Comparison of ENCODE assay signal across 27 mouse cellular contexts in genomic region chr1:11959421-11960206, GRCm38 (mm10).
A peak's percentile ranks its signal among the peaks of the same experiment; 100 is the strongest.
DNase-seq lines count a peak whose midpoint lies in the region; ATAC-seq and TF ChIP-seq lines count a peak whose summit lies in the region.
"Had no signal": no experiment of that assay in that cellular context is flagged by ENCODE, and none has a peak within 500 bp of the region (broad histone marks: within the 10 kb centered on the region; RNA-seq: fewer than 3 reads in every experiment).

No protein-coding gene starts in this region.

- TF ChIP-seq CTCF in kidney, postnatal 0 days (IDR thresholded peaks at IDR 0.05; ENCODE audit: low read depth) = no peak
- no peak for TF ChIP-seq CTCF in kidney, adult 2 months (conservative IDR thresholded peaks at IDR 0.05; ENCODE audit: insufficient read depth, insufficient read length, low read depth, low read length)
- TF ChIP-seq CTCF in lung, adult 2 months (IDR thresholded peaks at IDR 0.05; ENCODE audit: insufficient read depth, low read length) = no peak

- intact Hi-C loops in heart, postnatal 10 days (cut with DNase I) = no loop called here

- no peaks in the 10 kb centered on the region for H3K36me3 ChIP-seq in kidney, postnatal 0 days (ENCODE audit: insufficient read depth, low read length)
- no peaks in the 10 kb centered on the region for H3K36me3 ChIP-seq in kidney, adult 2 months (ENCODE audit: control insufficient read depth, insufficient read depth, low read length)
- no peaks in the 10 kb centered on the region for H3K36me3 ChIP-seq in lung, embryonic 16.5 days (ENCODE audit: control insufficient read depth, insufficient read depth, low read length)
- no peaks in the 10 kb centered on the region for H3K36me3 ChIP-seq in intestine, embryonic 16.5 days (ENCODE audit: control insufficient read depth, insufficient read depth, low read length)
- H3K36me3 ChIP-seq: embryonic facial prominence, embryonic 12.5 days; forebrain, embryonic 10.5 days; forebrain, embryonic 15.5 days; hindbrain, embryonic 13.5 days; liver, embryonic 12.5 days had no signal

- H3K4me2 ChIP-seq in kidney, postnatal 0 days (ENCODE audit: low read length) = no peak overlapping the region
- H3K4me2 ChIP-seq in lung, embryonic 16.5 days (ENCODE audit: low read depth, low read length) = no peak overlapping the region
- no peak overlapping the region for H3K4me2 ChIP-seq in intestine, embryonic 16.5 days (ENCODE audit: low read depth, low read length)
- H3K4me2 ChIP-seq: embryonic facial prominence, embryonic 12.5 days; forebrain, embryonic 15.5 days; hindbrain, embryonic 13.5 days; liver, embryonic 12.5 days; midbrain, embryonic 11.5 days had no signal

- ATAC-seq in kidney, postnatal 0 days (replicated peaks; ENCODE audit: low FRiP score, low read depth) = no peak; the same call in 1 of the 2 replicates
- peak; percentile 88 for ATAC-seq in lung, embryonic 16.5 days (ENCODE audit: low read depth)
- peak; percentile 48; the same call in 1 of the 2 replicates for ATAC-seq in intestine, embryonic 16.5 days
- ATAC-seq in granulocyte monocyte progenitor cell, adult 5-6 weeks (replicated peaks; ENCODE audit: poor library complexity, severe bottlenecking) = no peak
- ATAC-seq: CD4-positive, CD25-positive, alpha-beta regulatory T cell, adult 4 months; forebrain, embryonic 15.5 days; liver, embryonic 12.5 days; liver, postnatal 0 days; midbrain, embryonic 16.5 days had no signal

- no peak overlapping the region for H3K27ac ChIP-seq in kidney, postnatal 0 days
- H3K27ac ChIP-seq in kidney, adult 2 months (ENCODE audit: insufficient read depth, low read depth, low read length) = no peak overlapping the region
- H3K27ac ChIP-seq in lung, embryonic 16.5 days (ENCODE audit: low read length) = peak overlapping the region; percentile 43; the same call in 1 of the 2 replicates
- no peak overlapping the region; the same call in 1 of the 2 replicates for H3K27ac ChIP-seq in intestine, embryonic 16.5 days (ENCODE audit: low read length)
- H3K27ac ChIP-seq: embryonic facial prominence, embryonic 12.5 days; forebrain, embryonic 10.5 days; forebrain, embryonic 15.5 days; hindbrain, embryonic 13.5 days; liver, embryonic 12.5 days had no signal

- no peak overlapping the region for H3K9ac ChIP-seq in kidney, postnatal 0 days (ENCODE audit: low read depth, low read length)
- no peak overlapping the region for H3K9ac ChIP-seq in lung, embryonic 16.5 days (ENCODE audit: low read length)
- H3K9ac ChIP-seq in intestine, embryonic 16.5 days (ENCODE audit: low read depth, low read length) = no peak overlapping the region
- H3K9ac ChIP-seq: embryonic facial prominence, embryonic 12.5 days; forebrain, embryonic 15.5 days; hindbrain, embryonic 13.5 days; liver, embryonic 12.5 days; liver, postnatal 0 days had no signal

- DNase-seq in heart, postnatal 10 days = peak; percentile 8 to 11
- DNase-seq in heart, adult 11 months = no peak
- peak; percentile 75 for DNase-seq in kidney, postnatal 0 days (ENCODE audit: low spot score)
- DNase-seq in kidney, adult 2 months = no peak
- DNase-seq in lung, adult 2 months = no peak
- DNase-seq: adrenal gland, postnatal 14 days; cerebellum, adult 11 months; cerebellum, adult 9-10 months; cerebellum, postnatal 36 days; gastrocnemius, postnatal 25 days; heart, postnatal 4 days; layer of hippocampus, postnatal 36 days; left cerebral cortex, postnatal 4 days; liver, postnatal 0 days; right cerebral cortex, postnatal 25 days; thymus, adult 2 months had no signal

- no peaks in the 10 kb centered on the region for H3K9me3 ChIP-seq in kidney, postnatal 0 days (replicated peaks; ENCODE audit: low read length)
- no peaks in the 10 kb centered on the region for H3K9me3 ChIP-seq in lung, embryonic 16.5 days (ENCODE audit: control insufficient read depth, low read length)
- no peaks in the 10 kb centered on the region for H3K9me3 ChIP-seq in intestine, embryonic 16.5 days (ENCODE audit: control insufficient read depth, low read length)
- H3K9me3 ChIP-seq: embryonic facial prominence, embryonic 12.5 days; forebrain, embryonic 10.5 days; forebrain, embryonic 15.5 days; hindbrain, embryonic 13.5 days; liver, embryonic 12.5 days had no signal

- no peak for TF ChIP-seq POLR2A in kidney, adult 2 months (IDR thresholded peaks at IDR 0.05; ENCODE audit: low read depth, low read length)
- TF ChIP-seq POLR2A in lung, adult 2 months (IDR thresholded peaks at IDR 0.05; ENCODE audit: borderline replicate concordance, extremely low read depth, low read depth, low read length) = no peak

- no peaks in the 10 kb centered on the region for H3K4me1 ChIP-seq in kidney, postnatal 0 days (replicated peaks; ENCODE audit: insufficient read depth, low read length)
- H3K4me1 ChIP-seq in kidney, adult 2 months (ENCODE audit: control insufficient read depth, insufficient read depth, low read length) = no peaks in the 10 kb centered on the region
- no peaks in the 10 kb centered on the region for H3K4me1 ChIP-seq in lung, embryonic 16.5 days (replicated peaks; ENCODE audit: control insufficient read depth, insufficient read depth, low read length)
- H3K4me1 ChIP-seq in lung, adult 2 months (ENCODE audit: control insufficient read depth, insufficient read depth, low read length) = no peaks in the 10 kb centered on the region
- H3K4me1 ChIP-seq in intestine, embryonic 16.5 days (ENCODE audit: control insufficient read depth, insufficient read depth, low read length) = no peaks in the 10 kb centered on the region
- H3K4me1 ChIP-seq: embryonic facial prominence, embryonic 12.5 days; forebrain, embryonic 10.5 days; forebrain, embryonic 15.5 days; hindbrain, embryonic 13.5 days; liver, embryonic 12.5 days had no signal

- H3K4me3 ChIP-seq in kidney, postnatal 0 days (replicated peaks; ENCODE audit: low read depth, low read length) = no peak overlapping the region
- H3K4me3 ChIP-seq in kidney, adult 2 months (ENCODE audit: insufficient read depth, low read depth, low read length) = no peak overlapping the region
- H3K4me3 ChIP-seq in lung, embryonic 16.5 days (ENCODE audit: low read length) = no peak overlapping the region
- no peak overlapping the region for H3K4me3 ChIP-seq in lung, adult 2 months (replicated peaks; ENCODE audit: extremely low read depth, low read depth, low read length)
- H3K4me3 ChIP-seq in intestine, embryonic 16.5 days (ENCODE audit: low read length) = no peak overlapping the region
- H3K4me3 ChIP-seq: embryonic facial prominence, embryonic 12.5 days; forebrain, embryonic 10.5 days; forebrain, embryonic 15.5 days; hindbrain, embryonic 13.5 days; liver, embryonic 12.5 days had no signal

- WGBS in kidney, postnatal 0 days = 47% methylated on average over 2 of the region's 2 CpGs
- WGBS in kidney, adult 2 months = 60% methylated on average over 2 of the region's 2 CpGs
- WGBS in lung, embryonic 16.5 days = 33% methylated on average over 2 of the region's 2 CpGs
- WGBS in lung, adult 2 months = 68% methylated on average over 2 of the region's 2 CpGs
- 64% methylated on average over 2 of the region's 2 CpGs for WGBS in intestine, embryonic 16.5 days

- no peaks in the 10 kb centered on the region for H3K27me3 ChIP-seq in kidney, postnatal 0 days (ENCODE audit: insufficient read depth, low read length)
- H3K27me3 ChIP-seq in kidney, adult 2 months (replicated peaks; ENCODE audit: control insufficient read depth, insufficient read depth, low read length) = no peaks in the 10 kb centered on the region
- no peaks in the 10 kb centered on the region for H3K27me3 ChIP-seq in lung, embryonic 16.5 days (ENCODE audit: control insufficient read depth, insufficient read depth, low read depth, low read length)
- no peaks in the 10 kb centered on the region for H3K27me3 ChIP-seq in intestine, embryonic 16.5 days (replicated peaks; ENCODE audit: control insufficient read depth, insufficient read depth, low read length)
- H3K27me3 ChIP-seq: embryonic facial prominence, embryonic 12.5 days; forebrain, embryonic 15.5 days; hindbrain, embryonic 13.5 days; liver, embryonic 12.5 days had no signal

Comparison
In these comparisons a context has a peak if more than half of its experiments do, and no peak if none do; other contexts are left out.
1. DNase-seq: peak in heart, postnatal 10 days (2 of 2) and kidney, postnatal 0 days (single experiment); none in heart, adult 11 months (single experiment), kidney, adult 2 months (single experiment) and lung, adult 2 months (single experiment).
2. ATAC-seq: peak in lung, embryonic 16.5 days (single experiment) and intestine, embryonic 16.5 days (single experiment); none in kidney, postnatal 0 days (single experiment) and granulocyte monocyte progenitor cell, adult 5-6 weeks (single experiment).